Mouse (Mus musculus) ES-E14 (cell line): ENCODE measurements at regions not wholly inside any gene's neighbourhood (a gene's known extent, or its start where the extent isn't known, plus 50 kb on each side); places are given as distances from the start of the nearest gene placed in this dataset.

Experiments
- DNase-seq: peaks from one replicate; pipeline ENCODE4 v3.0.0-alpha.2; 2013; ENCODE audit warnings: low read depth, low spot score
- H3K27ac ChIP-seq: 2 replicates; pipeline ENCODE4 v1.5.1; 2012; ENCODE audit warnings: low read depth, mild to moderate bottlenecking, low read length, moderate library complexity, mixed read lengths; ENCODE audit not compliant: poor library complexity, insufficient read depth, severe bottlenecking
- H3K36me3 ChIP-seq: 2 replicates; pipeline ENCODE4 v1.6.1; 2012; ENCODE audit warnings: mild to moderate bottlenecking, low read length, moderate library complexity, mixed read lengths; ENCODE audit not compliant: control insufficient read depth, poor library complexity, insufficient read depth, severe bottlenecking
- H3K4me1 ChIP-seq, 2 experiments: fragments of 150-350 bp in 1 of 2; sonication (generic) in 1 of 2; 2 replicates each; pipeline ENCODE4 v1.6.1; 2012; ENCODE audit warnings: low read length in 2 of 2, mild to moderate bottlenecking in 1 of 2, mixed read lengths in 1 of 2; ENCODE audit not compliant: control insufficient read depth in 2 of 2, insufficient read depth in 2 of 2, poor library complexity in 1 of 2
- H3K4me3 ChIP-seq, 2 experiments: fragments of 150-350 bp in 1 of 2; sonication (generic) in 1 of 2; 2 replicates each; pipeline ENCODE4 v1.5.1; 2012; ENCODE audit warnings: low read length in 2 of 2, low read depth in 1 of 2, mild to moderate bottlenecking in 1 of 2, mixed read lengths in 1 of 2; ENCODE audit not compliant: insufficient read depth in 1 of 2, poor library complexity in 1 of 2, severe bottlenecking in 1 of 2
- H3K9ac ChIP-seq: 2 replicates; pipeline ENCODE4 v1.6.1; 2012; ENCODE audit warnings: low read depth, mild to moderate bottlenecking, low read length, mixed read lengths; ENCODE audit not compliant: poor library complexity, insufficient read depth, severe bottlenecking
- H3K9me3 ChIP-seq: fragments of 150-350 bp; sonication (generic); 2 replicates; pipeline ENCODE4 v1.6.1; 2012; ENCODE audit warnings: low read depth, mild to moderate bottlenecking, low read length; ENCODE audit not compliant: control insufficient read depth, insufficient read depth
- CHD2 ChIP-seq: IDR thresholded peaks from 2 replicates; pipeline ENCODE4 v1.6.1; 2014; ENCODE audit warnings: mild to moderate bottlenecking, low read depth, low read length, inconsistent platforms
- HCFC1 ChIP-seq: IDR thresholded peaks from 2 replicates; pipeline ENCODE4 v1.6.1; 2012; ENCODE audit warnings: low read length, inconsistent platforms, borderline replicate concordance; ENCODE audit not compliant: insufficient read depth
- MAFK ChIP-seq: IDR thresholded peaks from 2 replicates; pipeline ENCODE4 v1.6.1; 2014; ENCODE audit warnings: mild to moderate bottlenecking, low read depth, low read length, inconsistent platforms; ENCODE audit not compliant: insufficient read depth
- ZC3H11A ChIP-seq: IDR thresholded peaks from 2 replicates; pipeline ENCODE4 v1.6.1; 2012; ENCODE audit warnings: low read depth, mild to moderate bottlenecking, inconsistent platforms, low read length, borderline replicate concordance
- ZNF384 ChIP-seq: IDR thresholded peaks from 2 replicates; pipeline ENCODE4 v1.6.1; 2012; ENCODE audit warnings: low read depth, low read length, inconsistent platforms
- in situ Hi-C, 2 experiments: fragments of 600-800 bp; cut with MboI; formaldehyde crosslinking; loops; one replicate each; pipeline ENCODE4 v1.15.1; 2025; ENCODE audit warnings: low sequenced_read_pairs in 2 of 2, inconsistent platforms in 1 of 2; ENCODE audit not compliant: unreplicated experiment in 2 of 2

- Histone ChIP-seq H3K4me1 (no peaks in the 10 kb centered on the region), H3K36me3 (no peaks in the 10 kb centered on the region), H3K9me3 (no peaks in the 10 kb centered on the region), H3K9ac (no peak overlapping the region), H3K4me3 (no peak overlapping the region), H3K27ac (no peak overlapping the region)
- TF ChIP-seq ZNF384 = no peak
- no peak for TF ChIP-seq HCFC1
- TF ChIP-seq CHD2 = no peak
- no peak for TF ChIP-seq MAFK
- no peak for TF ChIP-seq ZC3H11A
- in situ Hi-C loops = no loop called here
- DNase-seq = no peak
Measured at GRCm38 (mm10) chr3:38324663-38325062, 160.0 kb downstream of the Ankrd50 start.

- Histone ChIP-seq H3K4me1 (no peaks in the 10 kb centered on the region), H3K9ac (no peak overlapping the region), H3K36me3 (no peaks in the 10 kb centered on the region), H3K9me3 (no peaks in the 10 kb centered on the region), H3K4me3 (no peak overlapping the region), H3K27ac (no peak overlapping the region)
- TF ChIP-seq ZNF384 = no peak
- no peak for TF ChIP-seq CHD2
- no peak for DNase-seq
- in situ Hi-C loops = no loop called here
Measured at GRCm38 (mm10) chr3:38322426-38322825, 162.2 kb downstream of the Ankrd50 start.

- no peak for TF ChIP-seq ZC3H11A
- TF ChIP-seq MAFK = no peak
- TF ChIP-seq HCFC1 = no peak
- TF ChIP-seq ZNF384 = no peak
- no peak for TF ChIP-seq CHD2
- H3K4me3 ChIP-seq = no peak overlapping the region
- H3K4me1 ChIP-seq = no peaks in the 10 kb centered on the region
- no peaks in the 10 kb centered on the region for H3K9me3 ChIP-seq
- no peak overlapping the region for H3K27ac ChIP-seq
- H3K36me3 ChIP-seq = no peaks in the 10 kb centered on the region
- in situ Hi-C loops = no loop called here
- no peak overlapping the region for H3K9ac ChIP-seq
- no peak for DNase-seq
Measured at GRCm38 (mm10) chr3:38321620-38322019, 163.0 kb downstream of the Ankrd50 start.

- no peak overlapping the region for H3K9ac ChIP-seq
- in situ Hi-C loops = no loop called here
- no peak for DNase-seq
- H3K27ac ChIP-seq = no peak overlapping the region
- H3K4me1 ChIP-seq = no peaks in the 10 kb centered on the region
- H3K9me3 ChIP-seq = no peaks in the 10 kb centered on the region
- no peak overlapping the region for H3K4me3 ChIP-seq
- TF ChIP-seq MAFK (no peak), ZC3H11A (no peak), CHD2 (no peak), ZNF384 (no peak), HCFC1 (no peak)
- H3K36me3 ChIP-seq = no peaks in the 10 kb centered on the region
Measured at GRCm38 (mm10) chr3:38320998-38321397, 163.6 kb downstream of the Ankrd50 start.

GRCm38 (mm10) chr3:38312834-38313233 lies 171.8 kb downstream of the Ankrd50 start:
- TF ChIP-seq HCFC1 (no peak), CHD2 (no peak), MAFK (no peak), ZNF384 (no peak), ZC3H11A (no peak)
- Histone ChIP-seq H3K4me1 (no peaks in the 10 kb centered on the region), H3K4me3 (no peak overlapping the region), H3K36me3 (no peaks in the 10 kb centered on the region), H3K27ac (no peak overlapping the region), H3K9me3 (no peaks in the 10 kb centered on the region), H3K9ac (no peak overlapping the region)
- DNase-seq = no peak
- in situ Hi-C loops = no loop called here
